Mouse (Mus musculus) bone marrow, adult 2 months (tissue): ENCODE measurements around the gene Tlcd1.

Experiments used
- CTCF ChIP-seq: fragments of 200-500 bp; IDR thresholded peaks from 2 replicates; pipeline ENCODE4 v1.5.1; 2011; ENCODE audit warnings: low read length, control low read depth; ENCODE audit not compliant: control insufficient read depth, insufficient read depth
- POLR2A ChIP-seq: fragments of 200-500 bp; IDR thresholded peaks from 2 replicates; pipeline ENCODE4 v1.6.1; 2011; ENCODE audit warnings: low read depth, mild to moderate bottlenecking, control low read depth, low read length, borderline replicate concordance; ENCODE audit not compliant: control insufficient read depth

GRCm38 (mm10) chr11:78204287-78204686 is 27.8 kb downstream of the Tlcd1 start:
- no peak for TF ChIP-seq POLR2A
- no peak for TF ChIP-seq CTCF
